Mouse (Mus musculus): Measurements from ENCODE around the gene Elovl6. TPM values are rescaled to one million over a fixed set of nuclear protein-coding genes. Genes with fewer than 3 reads are reported as not detected.
A peak's percentile ranks its signal among the peaks of the same experiment; 100 is the strongest.

Elovl6 gene
- total and polyA plus RNA-seq, 3 experiments = 15.0 to 17.2 TPM; not detected in 1

- no peak for TF ChIP-seq ZKSCAN1 (IDR thresholded peaks at IDR 0.05; ENCODE audit: low read depth, low read length)
- no peak for TF ChIP-seq POLR2AphosphoS2 (IDR thresholded peaks at IDR 0.05; ENCODE audit: low read length)
- peak; percentile 64; the same call in 1 of the 2 replicates for TF ChIP-seq MXI1 (IDR thresholded peaks at IDR 0.05; ENCODE audit: low read depth, low read length)
- TF ChIP-seq POLR2A (IDR thresholded peaks at IDR 0.05; ENCODE audit: control insufficient read depth in 1 of 2, insufficient read depth in 1 of 2, low read depth in 1 of 2, low read length in 2 of 2, poor library complexity in 1 of 2) = no peak; a peak in 1 of 4 replicates
- no peak for TF ChIP-seq NRF1 (IDR thresholded peaks at IDR 0.05; ENCODE audit: insufficient read depth, low read depth, low read length, poor library complexity, severe bottlenecking)
- TF ChIP-seq CHD1 (IDR thresholded peaks at IDR 0.05; ENCODE audit: low read depth, low read length) = no peak
- TF ChIP-seq MYB (IDR thresholded peaks at IDR 0.05; ENCODE audit: low read depth, low read length) = no peak
- no peak for TF ChIP-seq NELFE (IDR thresholded peaks at IDR 0.05; ENCODE audit: low read depth, low read length)
- no peak for TF ChIP-seq JUND (IDR thresholded peaks at IDR 0.05; ENCODE audit: low read depth, low read length)
- TF ChIP-seq SIN3A (IDR thresholded peaks at IDR 0.05; ENCODE audit: low read length) = peak; percentile 53; the same call in 1 of the 2 replicates
- no peak for TF ChIP-seq GATA1 (IDR thresholded peaks at IDR 0.05; ENCODE audit: low read depth, low read length)
- TF ChIP-seq MEF2A (IDR thresholded peaks at IDR 0.05; ENCODE audit: extremely low read depth, insufficient replicate concordance, low read depth, low read length, poor library complexity, severe bottlenecking) = no peak
- no peak for TF ChIP-seq TAL1 (IDR thresholded peaks at IDR 0.05; ENCODE audit: low read length)
- TF ChIP-seq TBP (IDR thresholded peaks at IDR 0.05; ENCODE audit: low read depth, low read length) = 0 out of 2 replicates have a peak, but pooled peaks have one; percentile 38
- no peak for TF ChIP-seq ZMIZ1 (IDR thresholded peaks at IDR 0.05; ENCODE audit: low read depth, low read length)
- TF ChIP-seq BHLHE40 (IDR thresholded peaks at IDR 0.05; ENCODE audit: borderline replicate concordance, low read depth, low read length) = peak; percentile 95
- peak; percentile 80 for TF ChIP-seq ZNF384 (IDR thresholded peaks at IDR 0.05; ENCODE audit: low read depth, low read length)
- no peak for TF ChIP-seq RAD21 (IDR thresholded peaks at IDR 0.05; ENCODE audit: low read depth, low read length)
Measured at GRCm38 (mm10) chr3:129553173-129553572, 21.0 kb downstream of the Elovl6 start (continued).

GRCm38 (mm10) chr3:129553661-129554060 lies 21.5 kb downstream of the Elovl6 start:
- Histone ChIP-seq H3K9me3 (replicated peaks; ENCODE audit: insufficient read depth, low read length) (no peaks in the 10 kb centered on the region), H3K4me3 (ENCODE audit: control insufficient read depth in 1 of 2, insufficient read depth in 1 of 2, low read depth in 2 of 2, low read length in 2 of 2) (no peak overlapping the region), H3K36me3 (ENCODE audit: control insufficient read depth in 1 of 2, insufficient read depth in 2 of 2, low read length in 2 of 2) (peaks cover 0 to 11% of the 10 kb centered on the region in 2 experiments; a peak in 3 of 4 replicates), H3K27ac (ENCODE audit: control insufficient read depth, low read depth, low read length) (peak overlapping the region; percentile 37), H3K4me1 (ENCODE audit: control insufficient read depth in 1 of 2, insufficient read depth in 2 of 2, low read length in 2 of 2) (peaks cover 8 to 9% of the 10 kb centered on the region in 2 experiments; a peak in 3 of 4 replicates), H3K27me3 (ENCODE audit: control insufficient read depth in 1 of 2, insufficient read depth in 2 of 2, low read length in 2 of 2) (no peaks in the 10 kb centered on the region), H3K79me2 (ENCODE audit: control insufficient read depth, insufficient read depth, low read length, poor library complexity) (peaks cover 2% of the 10 kb centered on the region; the same call in 1 of the 2 replicates), H3K9ac (ENCODE audit: control insufficient read depth, low read depth, low read length, poor library complexity, severe bottlenecking) (0 out of 2 replicates have a peak overlapping the region, but pooled peaks have one; percentile 20)
- TF ChIP-seq NRF1 (IDR thresholded peaks at IDR 0.05; ENCODE audit: insufficient read depth, low read depth, low read length, poor library complexity, severe bottlenecking) (no peak), MXI1 (IDR thresholded peaks at IDR 0.05; ENCODE audit: low read depth, low read length) (0 out of 2 replicates have a peak, but pooled peaks have one; percentile 8)
- DNase-seq (ENCODE audit: low read depth, low spot score) = peak; percentile 14

Measured in MEL (cell line).